Mouse (Mus musculus): Measurements from ENCODE around the gene Gm8094.
"Not testable (repeated sequence)": the region's sequence is repeated elsewhere in the genome, so short reads cannot be mapped to it uniquely, and the experiment has no call there.

Gene Gm8094

DNA sequence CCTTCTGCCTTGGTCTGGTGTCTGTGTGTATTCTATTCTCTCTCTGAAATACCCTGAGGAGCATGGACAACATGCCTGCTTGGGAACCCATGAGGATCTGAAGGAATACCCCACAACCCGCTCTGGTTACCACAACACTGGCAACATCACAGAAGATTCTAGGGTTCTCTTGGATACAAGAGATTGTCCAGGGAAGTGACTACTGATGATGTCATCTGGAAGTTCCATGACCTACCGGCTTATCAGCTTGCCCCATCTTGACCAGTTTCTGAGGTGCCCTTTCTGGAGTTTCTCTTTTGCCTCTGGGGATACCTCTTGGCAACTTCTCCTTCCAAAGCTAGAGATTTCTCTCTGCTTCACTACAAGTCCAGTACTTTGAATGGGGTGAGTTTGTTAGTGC, at the start of gene Gm8094:
Gene Gm8094 (minus strand): TSS at position 101 of the 400 bp plus-strand sequence.
- DNase-seq (ENCODE audit: low spot score in 2 of 2) = not testable (repeated sequence)

DNA sequence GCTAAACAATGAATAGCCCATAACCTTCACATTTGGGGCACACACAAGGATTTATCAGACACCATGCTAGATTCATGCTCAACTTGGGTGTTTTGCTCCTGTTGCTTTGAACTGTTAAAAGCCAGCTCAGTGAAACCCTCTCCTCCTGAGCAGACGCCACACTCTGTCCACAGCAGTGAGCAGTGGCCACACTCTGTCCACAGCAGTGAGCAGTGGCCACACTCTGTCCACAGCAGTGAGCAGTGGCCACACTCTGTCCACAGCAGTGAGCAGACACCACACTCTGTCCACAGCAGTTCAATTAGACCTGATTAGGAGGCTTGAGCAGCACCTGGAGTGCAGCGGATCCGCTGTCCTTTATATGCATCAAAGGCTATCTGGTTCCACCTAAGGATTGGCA, 43.2 kb upstream of the Gm8094 start:
- DNase-seq (ENCODE audit: low spot score in 2 of 2) = not testable (repeated sequence)

DNA sequence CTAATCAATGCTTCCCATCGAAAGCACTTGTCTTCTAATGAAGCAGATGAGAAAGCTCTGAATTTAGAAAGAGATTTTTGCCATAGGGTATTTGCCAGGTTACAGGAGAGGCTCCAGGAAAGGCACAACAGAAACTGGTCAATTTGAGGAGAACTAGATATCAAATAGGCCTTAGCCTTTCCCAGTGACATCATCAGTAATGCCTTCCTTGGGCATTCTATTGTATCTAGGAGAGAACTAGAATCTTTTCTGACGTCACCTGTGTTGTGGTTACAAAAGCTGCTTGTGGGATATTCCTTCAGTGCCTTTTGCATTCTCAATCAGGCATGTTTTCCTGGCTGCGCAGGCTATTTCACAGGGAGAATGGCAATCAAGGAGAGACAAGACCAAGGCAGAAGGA, 23.9 kb upstream of the Gm8094 start, which contains the start of gene Gm8104:
Gene Gm8104 (plus strand): TSS at position 301 of the 400 bp plus-strand sequence.
- not testable (repeated sequence) for DNase-seq (ENCODE audit: low spot score in 2 of 2)

DNA sequence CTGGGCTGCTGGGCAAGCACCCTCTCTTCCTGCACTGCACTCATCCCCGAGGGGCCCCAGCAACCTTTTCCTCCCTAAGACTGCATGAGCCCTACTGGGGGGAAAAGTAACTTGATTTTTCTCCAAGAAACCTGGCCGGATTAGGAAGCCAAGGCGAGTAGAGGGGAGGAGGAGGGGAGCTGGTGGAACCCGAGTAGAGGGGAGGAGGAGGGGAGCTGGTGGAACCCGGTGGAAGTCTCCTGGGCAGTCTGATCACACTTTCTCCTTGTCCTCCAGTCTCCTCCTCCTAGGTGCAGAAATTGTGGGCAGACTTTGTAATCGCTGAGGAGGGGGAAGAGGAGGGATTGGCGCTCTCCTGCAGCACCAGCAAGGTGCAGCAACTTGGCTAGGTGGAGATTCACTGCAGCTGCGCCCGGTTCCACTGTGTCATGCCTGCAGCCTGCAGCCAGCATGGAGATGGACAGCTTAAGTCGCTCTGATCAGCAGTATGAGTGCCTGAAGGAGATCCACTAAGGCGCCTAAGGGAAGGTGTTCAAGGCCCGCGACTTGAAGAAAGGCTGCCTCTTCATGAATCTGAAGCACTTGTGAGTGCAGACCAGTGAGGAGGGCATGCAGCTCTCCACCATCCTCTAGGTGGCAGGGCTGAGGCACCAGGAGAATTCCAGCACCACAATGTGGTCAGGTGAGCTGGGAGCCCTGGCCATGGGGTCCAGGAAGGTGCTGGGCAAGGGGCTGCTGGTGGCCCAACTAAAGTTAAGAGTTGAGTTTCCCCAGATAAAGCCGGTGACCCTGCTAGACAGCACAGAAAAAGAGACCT, 12.9 kb upstream of the Gm8094 start:
- not testable (repeated sequence) for DNase-seq (ENCODE audit: low spot score in 2 of 2)

DNA sequence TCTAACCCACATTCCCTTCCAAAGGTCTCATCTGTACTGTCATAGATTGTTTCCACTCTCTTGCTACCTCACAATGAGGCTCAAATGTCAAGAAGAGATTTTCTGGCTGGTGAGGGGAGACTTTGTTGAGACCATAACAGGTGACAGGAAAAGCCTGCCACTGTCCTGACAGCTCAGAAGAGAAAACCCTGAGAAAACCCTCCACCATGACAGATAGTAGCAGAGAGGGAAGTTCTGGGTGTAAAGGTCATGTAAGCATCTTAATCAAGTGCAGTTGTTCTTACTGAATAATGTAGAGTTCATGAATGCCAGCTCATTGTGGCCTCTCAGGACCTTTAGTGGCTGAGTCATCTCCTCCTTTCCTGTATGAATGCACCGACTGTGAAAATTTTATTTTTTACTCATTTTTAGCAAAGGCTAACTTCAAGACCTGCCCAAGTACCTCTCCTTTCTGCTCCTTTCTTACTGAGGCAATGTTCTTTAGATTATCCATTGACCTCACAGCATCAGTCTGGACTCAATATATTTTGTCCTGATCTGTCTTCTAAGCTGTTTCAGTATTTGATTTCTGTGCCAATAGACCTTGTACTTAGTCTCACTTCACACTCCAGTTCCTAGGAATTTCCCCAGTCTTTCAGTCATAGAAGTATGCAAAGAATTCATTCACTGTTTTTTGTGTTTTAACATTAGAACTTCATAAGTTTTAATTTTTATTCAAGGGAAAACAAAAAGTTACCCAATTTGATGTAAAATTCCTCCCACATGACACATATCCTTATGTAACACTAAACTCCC, 8.7 kb upstream of the Gm8094 start:
- DNase-seq (ENCODE audit: low spot score in 2 of 2) = peak in 1 of 2 experiments; percentile 18

DNA sequence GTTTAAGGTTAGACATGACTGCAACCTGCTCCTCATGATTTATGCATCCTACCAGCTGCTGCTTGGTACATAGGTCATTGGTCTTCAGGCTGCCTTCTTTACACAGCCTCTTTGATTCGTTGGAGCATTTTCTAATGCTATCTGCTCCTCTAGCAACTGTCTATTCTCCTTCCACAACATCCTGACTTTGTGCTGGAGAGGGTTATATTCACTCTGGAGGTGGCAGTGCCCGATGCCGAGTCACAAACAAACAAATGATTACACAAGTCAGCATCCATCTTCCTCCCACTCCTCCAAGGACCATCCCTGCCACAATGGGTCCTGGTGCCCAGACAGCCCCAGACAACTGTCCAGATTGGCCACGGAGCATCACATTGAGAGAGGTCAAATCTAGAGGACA, 16.3 kb downstream of the Gm8094 start:
- DNase-seq (ENCODE audit: low spot score in 2 of 2) = not testable (repeated sequence)

DNA sequence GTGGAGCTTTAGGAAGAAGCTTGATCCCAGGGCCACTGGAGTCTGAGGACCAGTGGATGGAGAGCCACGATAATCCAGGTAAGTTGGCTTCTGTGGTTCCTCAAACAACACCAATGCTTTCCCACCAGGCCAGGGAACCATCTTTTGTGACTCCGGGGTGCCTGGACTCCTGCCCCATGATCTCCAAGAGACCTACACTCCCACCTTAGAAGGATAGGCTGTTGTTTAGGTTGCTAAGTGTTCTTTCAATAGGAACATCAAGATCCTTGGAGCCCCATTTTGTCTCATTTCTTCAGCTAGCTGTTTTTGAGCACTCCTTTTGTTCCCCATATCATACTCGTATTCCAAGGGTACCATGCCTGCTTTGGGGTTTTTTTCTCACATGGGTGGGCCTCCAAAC, 18.4 kb downstream of the Gm8094 start:
- not testable (repeated sequence) for DNase-seq (ENCODE audit: low spot score in 2 of 2)
